28 mouse cellular contexts compared by ENCODE assay signal in genomic region chr3:123495088-123495487, GRCm38 (mm10). TPM values are rescaled to one million over a fixed set of nuclear protein-coding genes. Genes with fewer than 3 reads are reported as not detected.
"Had no signal": no experiment of that assay in that cellular context is flagged by ENCODE, and none has a peak within 500 bp of the region (broad histone marks: within the 10 kb centered on the region; RNA-seq: fewer than 3 reads in every experiment).

No protein-coding gene starts in this region.

- H3K4me2 ChIP-seq: heart, embryonic 11.5 days; heart, embryonic 13.5 days; heart, embryonic 15.5 days; hindbrain, embryonic 13.5 days; hindbrain, embryonic 15.5 days; kidney, embryonic 15.5 days; limb, embryonic 13.5 days; limb, embryonic 15.5 days; liver, embryonic 12.5 days had no signal

- H3K27me3 ChIP-seq: heart, embryonic 13.5 days; heart, embryonic 15.5 days; hindbrain, embryonic 13.5 days; hindbrain, embryonic 15.5 days; kidney, embryonic 15.5 days; limb, embryonic 13.5 days; limb, embryonic 15.5 days; liver, embryonic 12.5 days had no signal

- DNase-seq: gastrocnemius, postnatal 14 days; gastrocnemius, postnatal 36 days; heart, adult 11 months; heart, adult 2 months; heart, postnatal 14 days; heart, postnatal 36 days; kidney, adult 11 months; kidney, adult 2 months; kidney, adult 9 months; kidney, postnatal 14 days; kidney, postnatal 36 days; layer of hippocampus, adult 9-11 months; layer of hippocampus, postnatal 36 days; left cerebral cortex, postnatal 4 days had no signal

- H3K9ac ChIP-seq: heart, embryonic 13.5 days; heart, embryonic 15.5 days; hindbrain, embryonic 13.5 days; hindbrain, embryonic 15.5 days; kidney, embryonic 15.5 days; limb, embryonic 13.5 days; limb, embryonic 15.5 days; liver, embryonic 12.5 days; liver, embryonic 14.5 days had no signal

- ATAC-seq: hindbrain, postnatal 0 days; intestine, embryonic 16.5 days; liver, embryonic 12.5 days had no signal

- H3K36me3 ChIP-seq: heart, embryonic 13.5 days; heart, embryonic 15.5 days; hindbrain, embryonic 13.5 days; hindbrain, embryonic 15.5 days; kidney, embryonic 15.5 days; limb, embryonic 13.5 days; limb, embryonic 15.5 days; liver, embryonic 12.5 days had no signal

- H3K27ac ChIP-seq: heart, adult 2 months; heart, embryonic 13.5 days; heart, embryonic 15.5 days; hindbrain, embryonic 13.5 days; hindbrain, embryonic 15.5 days; hindbrain, postnatal 0 days; kidney, embryonic 15.5 days; kidney, postnatal 0 days; limb, embryonic 13.5 days; limb, embryonic 15.5 days; liver, embryonic 12.5 days; liver, embryonic 14.5 days had no signal

- H3K9me3 ChIP-seq: heart, embryonic 13.5 days; heart, embryonic 15.5 days; hindbrain, embryonic 13.5 days; hindbrain, embryonic 15.5 days; kidney, embryonic 15.5 days; limb, embryonic 13.5 days; limb, embryonic 15.5 days; liver, embryonic 12.5 days had no signal

- H3K4me1 ChIP-seq: heart, embryonic 15.5 days; hindbrain, embryonic 13.5 days; hindbrain, embryonic 15.5 days; kidney, embryonic 15.5 days; limb, embryonic 13.5 days; limb, embryonic 15.5 days; liver, embryonic 12.5 days had no signal

- H3K4me3 ChIP-seq: heart, adult 2 months; heart, embryonic 13.5 days; heart, embryonic 15.5 days; hindbrain, embryonic 13.5 days; hindbrain, embryonic 15.5 days; kidney, embryonic 15.5 days; limb, embryonic 13.5 days; limb, embryonic 15.5 days; liver, embryonic 12.5 days had no signal

RNA-seq across cellular contexts. Expression of gene Prss12, which starts 48.4 kb away (rescaled TPM):
- total RNA-seq: hematopoietic stem cell, adult 5-6 weeks had no signal
